Mouse (Mus musculus) kidney, adult 2 months (tissue): ENCODE data around the gene Rnf43. TPM values are rescaled to one million over a fixed set of nuclear protein-coding genes. Genes with fewer than 3 reads are reported as not detected.

ENCODE experiments used
- DNase-seq: peaks from one replicate; pipeline ENCODE4 v3.0.0; 2021
- H3K27ac ChIP-seq: fragments of 200-500 bp; 2 replicates; pipeline ENCODE4 v1.5.1; 2012; ENCODE audit warnings: low read depth, low read length, control low read depth, inconsistent platforms; ENCODE audit not compliant: insufficient read depth
- H3K27me3 ChIP-seq: fragments of 200-500 bp; replicated peaks from 2 replicates; pipeline ENCODE4 v1.6.1; 2012; ENCODE audit warnings: mild to moderate bottlenecking, moderate library complexity, low read length, inconsistent platforms; ENCODE audit not compliant: control insufficient read depth, insufficient read depth
- H3K36me3 ChIP-seq: fragments of 200-500 bp; 2 replicates; pipeline ENCODE4 v1.6.1; 2012; ENCODE audit warnings: mild to moderate bottlenecking, moderate library complexity, low read length, inconsistent platforms; ENCODE audit not compliant: control insufficient read depth, insufficient read depth
- H3K4me1 ChIP-seq: fragments of 200-500 bp; 2 replicates; pipeline ENCODE4 v1.6.1; 2011; ENCODE audit warnings: low read length; ENCODE audit not compliant: control insufficient read depth, insufficient read depth
- H3K4me3 ChIP-seq: fragments of 200-500 bp; 2 replicates; pipeline ENCODE4 v1.5.1; 2011; ENCODE audit warnings: mild to moderate bottlenecking, low read depth, low read length, control low read depth; ENCODE audit not compliant: insufficient read depth
- CTCF ChIP-seq: fragments of 200-500 bp; conservative IDR thresholded peaks from 2 replicates; pipeline ENCODE4 v1.5.1; 2011; ENCODE audit warnings: low read depth, mild to moderate bottlenecking, control low read depth, low read length, moderate library complexity, mixed read lengths; ENCODE audit not compliant: insufficient read depth, insufficient read length
- POLR2A ChIP-seq: fragments of 200-500 bp; IDR thresholded peaks from one replicate; pipeline ENCODE4 v1.6.1; 2011; ENCODE audit warnings: low read depth, low read length, control low read depth
- WGBS: fragments of 180-500 bp; shearing (Covaris S2); methylation state at CpG from one replicate; pipeline ENCODE4 v1.1.7; 2018; 5-methylcytosine and 5-hydroxymethylcytosine counted together
- polyA plus RNA-seq: library from polyadenylated mRNA; depleted of rRNA; stranded (reverse); fragments of >200 nt; gene quantifications from 2 replicates; pipeline ENCODE4 v1.2.3, GENCODE M21; 2012

The Rnf43 gene
- polyA plus RNA-seq, 1 experiment, result 4.0 TPM

DNA sequence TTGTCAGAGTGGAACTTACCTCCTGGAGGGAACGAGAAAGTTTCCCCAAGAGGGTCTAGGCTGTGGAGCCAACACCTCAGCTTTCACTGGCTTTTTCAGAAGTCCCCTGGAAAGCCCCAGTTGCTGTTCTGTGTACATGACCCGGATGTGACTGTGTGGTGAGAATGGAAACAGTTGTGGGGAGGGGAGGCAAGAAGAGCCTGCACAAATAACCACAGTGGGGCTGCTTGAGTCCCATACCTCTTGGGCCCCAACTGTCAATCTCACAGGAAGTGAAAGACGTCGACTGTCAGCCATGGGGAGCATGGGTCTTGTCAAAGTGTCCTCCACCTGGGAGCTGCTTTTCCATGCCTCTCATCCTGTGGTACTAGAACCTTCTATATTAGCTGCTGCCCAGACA, 82.4 kb downstream of the Rnf43 start:
- DNase-seq, result no peak
- no peak overlapping the region for H3K4me3 ChIP-seq

DNA sequence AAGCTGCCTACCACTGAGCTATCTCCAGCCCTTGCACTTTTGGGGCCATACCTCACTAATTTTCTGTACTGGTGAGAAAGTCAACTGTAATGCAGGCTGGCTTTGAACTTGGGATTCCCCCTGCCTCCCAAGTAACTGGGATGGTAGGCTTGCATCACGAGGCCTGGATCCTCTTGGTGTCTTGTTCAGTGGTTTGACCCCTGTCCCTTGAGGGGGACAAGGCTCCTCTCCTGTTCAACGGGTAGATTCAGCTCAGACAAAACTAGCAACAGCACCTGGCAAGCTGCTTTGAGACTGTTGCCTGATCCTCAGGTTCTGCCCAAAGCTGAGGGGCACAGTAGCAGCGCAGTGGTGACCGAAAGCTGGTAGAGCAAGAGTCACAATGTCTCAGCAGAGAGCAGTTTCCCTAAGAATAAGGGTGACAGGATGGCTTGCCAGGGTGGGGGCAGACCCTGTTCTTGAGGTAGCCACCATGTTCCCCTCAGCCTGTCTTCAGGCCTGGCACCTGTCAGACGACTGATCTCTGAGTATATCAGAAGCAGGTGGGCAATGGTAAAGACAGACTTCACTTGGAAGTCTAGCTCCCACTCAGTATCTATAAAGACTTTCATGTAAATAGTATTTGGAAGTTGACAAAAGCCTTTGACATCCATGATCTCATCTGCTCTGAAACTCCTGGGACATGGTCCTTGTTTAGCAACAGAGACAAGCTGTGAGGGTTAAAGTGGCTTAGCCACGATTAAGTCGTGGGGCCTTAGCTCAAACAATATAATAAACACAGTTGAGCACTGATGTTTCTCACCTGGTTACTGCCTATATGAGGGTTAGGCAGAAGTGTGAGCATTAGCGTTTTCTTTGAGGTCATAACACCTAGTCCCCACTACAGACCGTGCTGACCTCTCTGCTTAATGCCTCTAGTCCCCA, 83.4 kb downstream of the Rnf43 start:
- TF ChIP-seq POLR2A (no peak), CTCF (no peak)
- 79% methylated on average over 9 of the region's 9 CpGs for WGBS
- Histone ChIP-seq H3K36me3 (0 out of 2 replicates have a peak, but pooled peaks cover 1% of the 10 kb centered on the region), H3K4me1 (no peaks in the 10 kb centered on the region), H3K27ac (no peak overlapping the region), H3K4me3 (no peak overlapping the region), H3K27me3 (no peaks in the 10 kb centered on the region)
- no peak for DNase-seq

More for the DNA sequence above, 82.4 kb downstream of the Rnf43 start:
- TF ChIP-seq CTCF, result no peak
- no peak for TF ChIP-seq POLR2A
- 70% methylated on average over 4 of the region's 4 CpGs for WGBS
- Histone ChIP-seq H3K27ac (no peak overlapping the region), H3K4me1 (no peaks in the 10 kb centered on the region), H3K36me3 (0 out of 2 replicates have a peak, but pooled peaks cover 1% of the 10 kb centered on the region), H3K27me3 (no peaks in the 10 kb centered on the region)

DNA sequence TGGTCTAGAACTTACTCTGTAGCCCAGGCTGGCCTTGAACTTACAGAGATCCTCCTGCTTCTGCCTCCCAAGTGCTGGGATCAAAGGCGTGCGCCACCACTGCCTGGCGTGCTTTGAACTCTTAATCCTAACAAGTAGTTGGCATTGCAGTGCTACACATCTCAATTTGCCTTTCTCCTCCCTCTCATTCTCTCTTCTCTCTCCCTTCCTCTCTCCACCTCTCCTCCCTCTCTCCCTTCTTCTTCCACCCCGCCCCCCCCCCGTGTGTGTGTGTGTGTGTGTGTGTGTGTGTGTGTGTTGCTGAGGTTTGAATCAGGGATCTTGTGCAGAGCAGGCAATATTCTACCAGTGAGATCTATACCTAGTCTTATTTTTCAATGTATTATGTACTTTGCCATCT, 84.8 kb downstream of the Rnf43 start:
- no peaks in the 10 kb centered on the region for H3K27me3 ChIP-seq
- WGBS, result 98% methylated on average over 3 of the region's 5 CpGs
- H3K27ac ChIP-seq, result no peak overlapping the region
- no peaks in the 10 kb centered on the region for H3K36me3 ChIP-seq
- no peak overlapping the region for H3K4me3 ChIP-seq
- DNase-seq, result no peak
- no peaks in the 10 kb centered on the region for H3K4me1 ChIP-seq
- TF ChIP-seq POLR2A (no peak), CTCF (no peak)

DNA sequence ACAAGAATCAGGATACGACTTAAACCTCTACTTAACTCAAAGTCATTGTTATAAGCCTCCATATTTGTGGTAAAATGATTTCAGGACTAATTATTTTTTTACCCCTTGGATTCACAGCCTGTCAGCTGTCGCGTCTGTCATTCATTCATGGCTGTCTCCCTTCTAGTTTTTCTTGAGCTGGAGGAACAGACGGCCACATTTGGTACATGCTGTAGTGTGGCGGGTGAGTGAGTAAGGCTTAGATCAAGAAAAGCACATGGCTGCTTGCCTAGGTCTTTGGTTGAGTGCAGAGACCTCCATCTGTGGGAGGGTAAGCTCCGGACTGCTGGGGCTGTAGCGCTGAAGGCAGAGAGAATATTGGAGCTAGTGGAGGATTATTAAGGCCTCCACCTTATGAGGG, 85.2 kb downstream of the Rnf43 start:
- no peak for DNase-seq
- 88% methylated on average over 7 of the region's 7 CpGs for whole genome bisulfite sequencing
- H3K36me3 ChIP-seq, result no peaks in the 10 kb centered on the region
- no peaks in the 10 kb centered on the region for H3K4me1 ChIP-seq
- H3K27ac ChIP-seq, result no peak overlapping the region
- TF ChIP-seq POLR2A, result no peak
- no peak for TF ChIP-seq CTCF
- no peaks in the 10 kb centered on the region for H3K27me3 ChIP-seq
- H3K4me3 ChIP-seq, result no peak overlapping the region

DNA sequence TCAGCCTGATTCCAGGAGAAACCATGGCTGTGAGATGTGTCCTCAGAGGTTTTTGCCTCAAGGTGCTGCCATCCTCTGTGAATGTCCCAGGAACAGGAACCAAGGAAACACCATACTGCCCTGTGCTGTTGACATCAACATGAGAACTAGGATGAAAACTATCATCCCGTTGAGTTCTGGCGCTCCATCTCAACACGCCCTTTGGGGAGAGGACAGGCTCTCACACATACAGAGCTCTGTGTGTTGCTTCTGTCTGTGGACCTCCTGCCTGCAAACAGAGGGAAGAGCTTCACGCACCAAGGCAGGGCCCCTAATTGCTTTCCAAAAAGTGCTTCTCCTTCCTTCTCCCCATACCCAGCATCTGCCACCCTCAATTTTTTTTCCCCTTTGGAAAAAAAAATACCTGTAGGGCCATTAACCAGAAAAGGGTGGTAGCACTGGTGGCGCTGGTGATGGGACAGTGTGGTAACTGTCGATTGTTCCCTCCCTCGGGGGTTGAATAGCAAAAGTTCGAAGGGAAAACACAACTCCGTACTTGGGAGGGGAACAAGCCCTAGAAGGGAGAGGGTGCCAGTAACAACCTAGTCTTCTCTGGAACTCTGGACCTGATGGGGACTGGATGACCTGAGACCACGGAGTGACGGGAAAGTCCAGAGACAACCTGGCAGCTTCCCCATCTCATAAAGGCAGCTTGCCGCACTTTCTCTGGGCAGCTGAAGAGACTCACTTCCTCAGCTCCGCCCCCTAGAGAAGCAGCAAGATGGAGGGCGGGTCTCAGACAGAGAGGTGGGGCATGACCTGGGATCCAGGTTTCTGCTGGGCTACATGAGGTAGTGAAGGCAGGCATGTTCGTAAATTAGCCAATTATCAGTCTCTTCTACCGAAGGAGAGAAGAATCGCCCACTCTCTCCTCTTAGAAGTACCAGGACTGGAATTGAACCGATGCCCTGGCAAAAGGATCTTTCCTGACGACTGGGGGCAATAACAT, 85.9 kb downstream of the Rnf43 start:
- peak; percentile 30 for DNase-seq
- Histone ChIP-seq H3K4me1 (no peaks in the 10 kb centered on the region), H3K36me3 (no peaks in the 10 kb centered on the region), H3K27ac (peak overlapping the region; percentile 2; the same call in 1 of the 2 replicates), H3K4me3 (no peak overlapping the region), H3K27me3 (no peaks in the 10 kb centered on the region)
- WGBS, result 29% methylated on average over 19 of the region's 19 CpGs
- no peak for TF ChIP-seq CTCF
- no peak for TF ChIP-seq POLR2A

DNA sequence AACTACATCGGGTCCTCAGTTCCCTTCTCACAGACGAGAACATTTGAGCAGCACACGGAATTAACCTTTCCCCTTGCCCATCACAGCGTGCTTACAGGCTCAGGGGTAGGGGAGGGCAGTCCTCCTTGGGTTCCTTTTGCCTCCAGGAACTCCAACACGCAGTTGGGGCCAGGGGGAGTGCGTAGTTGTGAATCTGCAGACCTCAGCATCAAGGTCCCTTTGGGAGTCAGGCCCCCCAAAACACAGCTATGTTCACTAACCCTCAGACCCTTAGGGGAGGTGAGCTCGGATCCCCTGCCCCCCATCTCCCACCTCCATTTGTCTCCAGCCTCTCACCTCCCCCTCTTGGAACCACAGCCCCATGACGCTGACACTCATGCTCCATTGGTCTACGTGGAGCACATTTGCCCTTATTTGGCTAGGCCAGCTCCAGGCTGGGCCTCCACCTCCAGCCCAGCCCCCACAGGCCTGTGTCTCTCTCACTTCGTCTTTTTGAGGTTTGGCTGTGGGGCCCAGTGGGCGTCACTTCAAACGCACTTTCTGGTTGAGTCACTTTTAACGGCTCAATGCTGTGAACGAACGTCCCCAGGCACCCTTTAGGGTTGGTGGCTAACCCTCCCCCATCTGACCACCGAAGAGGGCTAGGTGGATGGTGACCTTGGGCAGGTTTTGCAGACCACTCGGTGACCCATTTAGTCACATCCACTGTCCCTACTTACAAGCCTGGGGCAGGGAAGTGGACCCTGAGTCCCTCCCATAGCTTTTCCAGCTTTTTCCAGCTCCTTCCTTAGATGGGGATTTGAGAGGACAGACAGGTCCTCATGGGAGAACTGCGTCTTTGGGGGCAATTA, 86.9 kb downstream of the Rnf43 start:
- Histone ChIP-seq H3K4me1 (no peaks in the 10 kb centered on the region), H3K27ac (peak overlapping the region; percentile 48; the same call in 1 of the 2 replicates), H3K27me3 (no peaks in the 10 kb centered on the region), H3K36me3 (no peaks in the 10 kb centered on the region), H3K4me3 (no peak overlapping the region)
- no peak for TF ChIP-seq CTCF
- no peak for TF ChIP-seq POLR2A
- 30% methylated on average over 18 of the region's 18 CpGs for WGBS
- DNase-seq, result peak; percentile 51
